Mouse (Mus musculus): Measurements from ENCODE around the gene Fam169b.
"Not testable (repeated sequence)": the region's sequence is repeated elsewhere in the genome, so short reads cannot be mapped to it uniquely, and the experiment has no call there.

The Fam169b gene

GRCm38 (mm10) chr7:68286526-68287481, 13.2 kb downstream of the Fam169b start:
- DNase-seq: no peak

- no peak for DNase-seq
These were observed 13.9 kb downstream of the Fam169b start for GRCm38 (mm10) chr7:68287582-68287981.

GRCm38 (mm10) chr7:68288000-68288399, 14.4 kb downstream of the Fam169b start:
- not testable (repeated sequence) for DNase-seq

GRCm38 (mm10) chr7:68289081-68289480, 15.4 kb downstream of the Fam169b start:
- no peak for DNase-seq

GRCm38 (mm10) chr7:68291603-68292002, 18.0 kb downstream of the Fam169b start:
- DNase-seq: no peak

GRCm38 (mm10) chr7:68293997-68294789, 20.6 kb downstream of the Fam169b start:
- peak in 1 of 2 experiments; percentile 29 for DNase-seq

GRCm38 (mm10) chr7:68296487-68296886, 22.8 kb downstream of the Fam169b start:
- DNase-seq: no peak

- DNase-seq: no peak
These were observed 24.9 kb downstream of the Fam169b start for GRCm38 (mm10) chr7:68298381-68299076.

GRCm38 (mm10) chr7:68301160-68301559, 27.5 kb downstream of the Fam169b start:
- no peak for DNase-seq

GRCm38 (mm10) chr7:68302586-68303433, 29.2 kb downstream of the Fam169b start:
- peak; percentile 63 for DNase-seq

GRCm38 (mm10) chr7:68303685-68304084, 30.0 kb downstream of the Fam169b start:
- DNase-seq: no peak

GRCm38 (mm10) chr7:68305781-68306575, 32.3 kb downstream of the Fam169b start:
- peak in 1 of 2 experiments; percentile 26 for DNase-seq

GRCm38 (mm10) chr7:68306756-68307155, 33.1 kb downstream of the Fam169b start:
- DNase-seq: peak in 1 of 2 experiments; percentile 21

GRCm38 (mm10) chr7:68311469-68311868, 37.8 kb downstream of the Fam169b start:
- DNase-seq: peak; percentile 10 to 44

- DNase-seq: no peak
These were observed 38.8 kb downstream of the Fam169b start for GRCm38 (mm10) chr7:68312395-68312794.

GRCm38 (mm10) chr7:68313038-68313782, 39.6 kb downstream of the Fam169b start:
- no peak for DNase-seq

- DNase-seq: no peak
These were observed 40.6 kb downstream of the Fam169b start for GRCm38 (mm10) chr7:68314286-68314685.

GRCm38 (mm10) chr7:68315068-68315467, 41.4 kb downstream of the Fam169b start:
- DNase-seq: no peak

GRCm38 (mm10) chr7:68318006-68318788, 44.6 kb downstream of the Fam169b start:
- DNase-seq: peak; percentile 34 to 67

Measured in kidney, postnatal 25 days (tissue).